Mouse (Mus musculus) ovary, adult 10 weeks (tissue): Measurements from ENCODE around the gene Rab5a. TPM values are rescaled to one million over a fixed set of nuclear protein-coding genes. Genes with fewer than 3 reads are reported as not detected.

ENCODE experiments used
- polyA plus RNA-seq: library from polyadenylated mRNA; stranded (reverse); fragments of 350-450 nt; fragmentation: Illumina TruSeq; extraction: RNeasy Lipid Tissue Mini Kit (QIAGEN cat#74804); gene quantifications from one replicate; pipeline ENCODE4 v1.2.3, GENCODE M21; 2014

Gene Rab5a
- 341 TPM for polyA plus RNA-seq

DNA sequence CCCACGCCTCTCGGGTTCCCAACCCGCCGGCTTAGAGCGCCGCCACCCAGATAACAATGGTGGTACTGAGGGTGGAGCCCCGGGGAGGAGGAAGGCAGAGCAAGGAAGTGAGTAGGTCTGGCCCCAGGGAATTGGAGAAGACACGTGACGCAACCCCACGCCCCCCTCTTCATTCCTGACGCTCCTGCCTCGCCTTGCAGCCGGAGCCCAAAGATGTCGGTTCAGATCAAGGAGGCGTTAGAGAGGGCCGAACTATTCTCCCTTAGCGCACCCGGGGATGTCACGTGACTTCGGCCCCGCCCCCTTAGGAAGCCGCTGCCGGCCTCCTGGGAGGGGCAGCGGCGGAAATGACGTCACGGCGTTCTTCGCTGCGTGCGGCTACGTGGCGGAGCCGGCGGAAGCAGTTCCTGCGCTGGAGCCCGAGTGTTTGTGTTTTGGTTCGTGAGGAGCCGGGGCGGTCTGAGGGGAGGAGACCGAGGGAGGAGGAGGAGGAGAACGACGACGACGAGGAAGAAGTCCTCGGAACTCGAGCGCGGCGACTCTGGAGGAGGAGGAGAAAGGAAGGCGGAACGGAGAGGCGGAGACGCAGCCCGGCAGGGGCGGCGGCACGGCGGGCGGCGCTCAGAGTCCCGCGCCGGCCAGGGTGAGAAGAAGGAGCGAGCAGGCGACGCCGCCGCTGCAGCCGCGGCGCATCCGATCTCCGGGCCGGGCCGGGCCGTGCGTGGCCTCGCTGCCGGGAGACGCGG is at the start of gene Rab5a:
Gene Rab5a (plus strand): TSS at position 377 of the 746 bp plus-strand sequence.

DNA sequence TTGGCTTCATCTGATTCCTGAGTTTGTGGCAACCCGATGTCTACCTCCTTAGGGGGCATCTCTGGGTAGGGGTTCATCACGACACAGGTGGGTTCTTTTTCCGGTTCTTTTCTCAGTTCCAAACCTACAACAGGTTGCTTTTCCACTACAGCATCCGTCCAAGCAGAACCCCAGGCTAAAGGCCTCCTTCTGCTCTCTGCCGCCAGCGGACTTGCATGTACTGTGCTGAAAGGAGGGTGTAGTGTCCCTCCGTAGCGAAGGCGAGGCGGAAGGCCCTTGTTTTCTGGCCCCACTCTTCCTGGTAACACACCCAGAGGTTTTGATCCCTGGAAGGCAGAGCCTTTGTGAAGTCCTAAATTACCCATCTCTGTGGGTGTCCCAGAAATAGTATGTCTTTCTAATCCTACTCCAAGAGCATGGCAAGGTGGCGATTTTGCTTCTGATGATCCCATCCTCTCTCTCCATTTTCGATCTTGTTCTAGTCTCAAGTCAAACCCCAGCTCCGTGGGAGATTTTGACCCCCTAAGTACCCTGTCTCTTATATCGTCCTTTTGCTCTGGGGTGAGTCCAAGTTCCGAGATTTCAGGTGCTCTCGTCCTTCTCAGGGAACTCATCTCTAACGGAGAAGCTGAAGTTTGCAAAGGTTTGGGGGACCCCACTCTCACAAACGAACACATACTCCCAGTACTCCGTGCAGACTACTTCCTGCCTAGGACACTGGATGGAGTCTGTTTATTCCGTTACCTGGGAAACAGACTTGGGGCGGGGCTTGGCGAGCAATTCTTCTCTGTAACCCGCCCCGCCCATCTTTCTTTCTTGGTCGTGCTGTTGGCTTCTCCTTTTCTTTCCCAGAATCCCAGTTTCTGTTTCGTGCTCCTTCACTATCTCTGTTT is 16.2 kb upstream of the Rab5a start, which contains the start of gene Efhb:
Gene Efhb (minus strand): TSS at position 719 of the 893 bp plus-strand sequence.

DNA sequence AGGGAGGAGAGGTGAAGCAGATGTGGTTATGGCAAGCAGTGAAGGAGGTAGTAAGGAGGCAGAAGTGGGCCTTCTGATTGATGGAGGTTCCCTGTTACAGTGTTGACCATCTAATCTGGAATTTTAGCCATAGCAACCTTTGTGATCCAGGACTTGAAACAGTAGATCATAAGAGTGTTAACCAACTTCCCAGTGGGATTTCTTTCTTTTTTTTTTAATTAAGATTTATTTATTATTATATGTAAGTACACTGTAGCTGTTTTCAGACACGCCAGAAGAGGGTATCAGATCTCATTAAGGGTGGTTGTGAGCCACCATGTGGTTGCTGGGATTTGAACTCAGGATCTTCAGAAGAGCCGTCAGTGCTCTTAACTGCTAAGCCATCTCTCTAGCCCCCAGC is 60.3 kb downstream of the Rab5a start, which contains the start of gene Pp2d1:
Gene Pp2d1 (minus strand): TSS at position 101 of the 400 bp plus-strand sequence.

Other genes starting within 250 kb of the Rab5a start
- gene Efhb, start 15.9 kb upstream of the Rab5a start, polyA plus RNA-seq = 4.8 TPM
- not detected for gene Pp2d1, start 60.2 kb downstream of the Rab5a start, polyA plus RNA-seq
- 186 TPM for gene Kat2b, start 87.6 kb downstream of the Rab5a start, polyA plus RNA-seq
- 27.4 TPM for gene Sgo1, start 210.1 kb downstream of the Rab5a start, polyA plus RNA-seq